8 mouse cellular contexts compared by ENCODE assay signal in genomic region chr10:76346589-76346988, GRCm38 (mm10). TPM values are rescaled to one million over a fixed set of nuclear protein-coding genes. Genes with fewer than 3 reads are reported as not detected.
DNase-seq lines count a peak whose midpoint lies in the region; ATAC-seq and TF ChIP-seq lines count a peak whose summit lies in the region.

No protein-coding gene starts in this region.

- no peaks in the 10 kb centered on the region for H3K27me3 ChIP-seq in embryonic facial prominence, embryonic 14.5 days (replicated peaks; ENCODE audit: control insufficient read depth, insufficient read depth, low read length)
- H3K27me3 ChIP-seq in liver, embryonic 12.5 days (replicated peaks) = peaks cover 8% of the 10 kb centered on the region; the same call in 1 of the 2 replicates

- no peak overlapping the region for H3K4me3 ChIP-seq in bone marrow, adult 2 months (replicated peaks; ENCODE audit: control insufficient read depth, low read depth, low read length)
- peak overlapping the region; percentile 96 for H3K4me3 ChIP-seq in embryonic facial prominence, embryonic 14.5 days (ENCODE audit: low read depth, low read length)
- H3K4me3 ChIP-seq in liver, embryonic 12.5 days = peak overlapping the region; percentile 83

- WGBS in bone marrow, adult 2 months = 11% methylated on average over 4 of the region's 4 CpGs
- 7% methylated on average over 4 of the region's 4 CpGs for WGBS in embryonic facial prominence, embryonic 14.5 days
- 6% methylated on average over 4 of the region's 4 CpGs for WGBS in liver, embryonic 12.5 days (ENCODE audit: insufficient replicate concordance)

- no peak for ATAC-seq in embryonic facial prominence, embryonic 14.5 days (ENCODE audit: low read depth)
- ATAC-seq in liver, embryonic 12.5 days = no peak

- no peak overlapping the region for H3K27ac ChIP-seq in bone marrow, adult 2 months (ENCODE audit: control insufficient read depth, insufficient read depth, low read depth, low read length, poor library complexity)
- no peak overlapping the region for H3K27ac ChIP-seq in embryonic facial prominence, embryonic 14.5 days (replicated peaks; ENCODE audit: low read depth, low read length)
- H3K27ac ChIP-seq in liver, embryonic 12.5 days = no peak overlapping the region

- H3K9me3 ChIP-seq in embryonic facial prominence, embryonic 14.5 days (ENCODE audit: control insufficient read depth, low read length) = no peaks in the 10 kb centered on the region
- H3K9me3 ChIP-seq in liver, embryonic 12.5 days (replicated peaks) = no peaks in the 10 kb centered on the region

- H3K4me1 ChIP-seq in bone marrow, adult 2 months (ENCODE audit: control insufficient read depth, insufficient read depth, low read length) = no peaks in the 10 kb centered on the region; the same call in 1 of the 2 replicates
- H3K4me1 ChIP-seq in embryonic facial prominence, embryonic 14.5 days (ENCODE audit: control insufficient read depth, insufficient read depth, low read length) = peaks cover 17% of the 10 kb centered on the region
- peaks cover 25% of the 10 kb centered on the region for H3K4me1 ChIP-seq in liver, embryonic 12.5 days

- peak overlapping the region; percentile 91 for H3K4me2 ChIP-seq in embryonic facial prominence, embryonic 14.5 days (ENCODE audit: low read depth, low read length)
- peak overlapping the region; percentile 99 for H3K4me2 ChIP-seq in liver, embryonic 12.5 days

- no peak for TF ChIP-seq POLR2A in bone marrow, adult 2 months (IDR thresholded peaks at IDR 0.05; ENCODE audit: borderline replicate concordance, control insufficient read depth, low read depth, low read length)

- H3K36me3 ChIP-seq in embryonic facial prominence, embryonic 14.5 days (ENCODE audit: control insufficient read depth, insufficient read depth, low read length) = peaks cover 17% of the 10 kb centered on the region
- peaks cover 27% of the 10 kb centered on the region for H3K36me3 ChIP-seq in liver, embryonic 12.5 days

- DNase-seq in ovary, postnatal 36 days (ENCODE audit: low spot score) = peak; percentile 32
- DNase-seq in ovary, adult 18-20 months (ENCODE audit: low spot score) = no peak
- DNase-seq in embryonic facial prominence, embryonic 14.5 days (ENCODE audit: low spot score) = peak; percentile 48
- DNase-seq in induced T-regulatory cell, adult 2 months (ENCODE audit: low read depth) = peak; percentile 92
- peak; percentile 12 to 39 for DNase-seq in monocyte, adult 2 months (ENCODE audit: low read depth in 1 of 2, low spot score in 2 of 2)
- DNase-seq in thymus, postnatal 0 days (ENCODE audit: low spot score) = peak; percentile 81

- no peak overlapping the region for H3K9ac ChIP-seq in embryonic facial prominence, embryonic 14.5 days (ENCODE audit: low read depth, low read length)
- H3K9ac ChIP-seq in liver, embryonic 12.5 days = no peak overlapping the region

- peak; percentile 47 for TF ChIP-seq CTCF in bone marrow, adult 2 months (IDR thresholded peaks at IDR 0.05; ENCODE audit: control insufficient read depth, insufficient read depth, low read length)

RNA-seq across cellular contexts. Expression of gene Dip2a, which starts 1.5 kb away (rescaled TPM):
- 1.9 and 2.0 TPM in 2 replicates for polyA plus RNA-seq in bone marrow, adult 2 months (2011; ENCODE audit: insufficient read depth, insufficient read length, low replicate concordance, missing spikeins)
- 6.0 and 7.7 TPM in 2 replicates for polyA plus RNA-seq in embryonic facial prominence, embryonic 14.5 days (2014; fragmentation: Nextera tagmentation; extraction: Ambion mirVana)
- polyA plus RNA-seq in liver, embryonic 12.5 days (2016; fragmentation: Nextera tagmentation; extraction: Ambion mirVana) = 2.4 and 2.7 TPM in 2 replicates
- 1.6 and 2.2 TPM in 2 replicates for polyA plus RNA-seq in thymus, postnatal 0 days (2015; fragmentation: Nextera tagmentation; extraction: Ambion mirVana)
